Mouse (Mus musculus): ENCODE measurements around the gene Mafk.

Gene Mafk

DNA sequence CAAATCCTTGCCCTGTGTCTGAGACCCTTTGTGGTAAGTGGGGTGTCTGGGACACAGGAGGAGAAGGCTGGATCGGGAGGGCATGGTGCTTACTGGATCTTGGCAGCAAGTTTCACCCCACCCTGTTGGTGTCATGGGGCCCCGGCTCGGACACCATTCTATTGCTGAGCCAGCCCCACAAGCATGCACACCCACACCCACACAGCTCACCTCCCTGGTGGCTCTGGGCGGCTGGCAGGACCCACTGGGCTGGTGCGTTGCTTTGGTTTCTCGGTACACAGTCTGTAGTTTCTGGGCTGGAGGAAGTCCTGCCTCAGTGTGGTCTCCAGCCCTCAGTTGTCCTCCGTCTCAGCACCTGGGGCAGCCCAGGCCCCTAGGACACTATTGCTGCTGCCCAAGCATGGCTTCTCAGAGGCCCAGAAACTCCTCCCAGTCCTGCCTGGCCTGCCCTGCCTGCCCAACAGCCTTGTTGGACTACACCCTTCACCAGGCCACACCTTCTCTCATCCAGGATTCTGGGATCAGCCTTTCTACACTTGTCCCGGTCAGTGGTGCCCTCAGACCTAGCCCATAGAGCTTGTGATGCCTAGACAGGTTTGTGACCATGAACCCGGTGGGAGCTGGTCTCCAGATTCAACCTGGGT, 28.3 kb downstream of the Mafk start, which contains the start of gene Tmem184a:
Gene Tmem184a, minus strand, starts transcription at position 380 of the 644 bp plus-strand sequence.
- DNase-seq = no peak

DNA sequence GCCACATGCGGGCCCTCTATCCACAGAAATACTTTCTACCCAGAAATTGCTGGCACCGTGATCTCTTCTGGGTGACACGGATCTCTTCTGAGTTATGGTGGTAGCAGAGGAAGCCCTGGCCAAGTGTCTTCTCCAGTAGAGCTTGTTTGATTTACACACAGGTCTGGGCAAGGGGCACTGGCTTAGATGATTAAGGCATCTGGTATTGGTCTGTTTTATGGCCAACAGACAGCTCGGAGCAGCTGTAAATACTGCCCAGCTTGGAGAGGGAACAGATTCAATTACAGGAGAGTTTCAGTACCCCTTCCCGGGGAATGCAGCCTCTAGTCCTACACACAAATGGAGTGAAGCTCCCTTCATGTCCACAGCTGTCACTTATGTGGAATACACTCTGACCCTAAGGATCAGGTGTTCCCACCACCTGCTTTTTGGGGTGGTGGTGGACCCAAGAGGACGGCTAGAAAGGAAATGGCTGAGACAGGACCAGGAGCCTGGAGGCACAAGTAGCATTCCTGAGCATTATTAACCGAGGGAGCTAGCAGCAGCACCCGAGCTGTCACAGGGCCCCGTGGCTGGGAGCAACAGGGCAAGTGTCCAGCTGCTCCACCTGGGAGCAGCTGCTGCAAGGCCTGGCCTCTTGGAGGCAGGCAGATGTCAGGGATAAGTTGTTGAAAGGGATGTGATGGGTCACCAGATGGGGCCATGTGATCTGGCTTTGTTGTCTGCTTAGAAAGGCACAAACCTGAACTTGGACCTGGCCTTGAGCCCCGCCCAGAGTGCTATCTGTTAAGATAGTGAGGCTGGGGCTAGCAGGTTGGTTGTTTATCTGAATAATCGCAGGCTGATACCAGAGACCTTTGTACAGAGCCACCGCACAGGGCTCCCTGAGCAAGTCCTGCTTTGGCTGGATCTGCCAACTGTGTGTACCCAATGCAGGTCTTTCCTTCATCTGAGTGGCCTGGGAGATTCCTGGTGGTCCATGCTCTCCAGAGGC, 30.4 kb downstream of the Mafk start:
- no peak for DNase-seq

DNA sequence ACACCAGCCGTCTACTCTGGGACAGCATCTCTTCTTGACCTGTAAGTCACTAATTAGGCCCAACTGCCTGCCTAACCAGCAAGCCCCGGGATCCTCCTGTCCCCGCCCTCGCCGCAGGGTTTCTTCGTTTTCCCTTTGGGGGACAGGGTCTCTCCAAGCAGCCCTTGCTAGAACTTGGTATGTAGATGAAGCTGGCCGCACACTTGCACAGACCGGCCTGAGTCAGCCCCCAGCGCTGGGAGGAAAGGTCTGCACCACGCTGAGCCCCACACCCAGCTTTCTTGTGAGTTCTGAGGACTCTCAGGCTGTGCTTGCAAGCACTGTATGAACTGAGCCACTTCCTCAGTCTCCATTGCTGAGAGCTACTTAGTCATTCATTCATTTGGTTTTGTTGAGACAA, 33.2 kb downstream of the Mafk start:
- DNase-seq = no peak

DNA sequence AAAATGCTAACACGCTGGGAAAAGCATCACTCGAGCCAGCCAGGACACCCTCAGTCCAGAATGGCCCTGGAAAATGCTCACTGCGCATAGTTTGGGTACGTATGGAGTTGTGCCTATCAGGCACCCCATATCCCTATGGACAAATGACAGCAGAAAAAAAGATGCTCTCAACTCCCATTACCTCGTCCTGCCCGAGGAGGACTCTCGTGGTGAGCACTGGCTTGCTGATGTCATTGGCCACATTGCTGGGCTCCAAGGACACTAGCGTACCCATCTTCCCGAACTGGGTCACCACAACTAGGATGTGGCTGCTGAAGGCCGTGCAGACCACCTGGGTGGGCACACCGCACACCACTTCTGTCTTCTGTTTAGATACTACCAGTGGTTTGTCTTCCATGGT, 34.6 kb downstream of the Mafk start:
- no peak for DNase-seq

DNA sequence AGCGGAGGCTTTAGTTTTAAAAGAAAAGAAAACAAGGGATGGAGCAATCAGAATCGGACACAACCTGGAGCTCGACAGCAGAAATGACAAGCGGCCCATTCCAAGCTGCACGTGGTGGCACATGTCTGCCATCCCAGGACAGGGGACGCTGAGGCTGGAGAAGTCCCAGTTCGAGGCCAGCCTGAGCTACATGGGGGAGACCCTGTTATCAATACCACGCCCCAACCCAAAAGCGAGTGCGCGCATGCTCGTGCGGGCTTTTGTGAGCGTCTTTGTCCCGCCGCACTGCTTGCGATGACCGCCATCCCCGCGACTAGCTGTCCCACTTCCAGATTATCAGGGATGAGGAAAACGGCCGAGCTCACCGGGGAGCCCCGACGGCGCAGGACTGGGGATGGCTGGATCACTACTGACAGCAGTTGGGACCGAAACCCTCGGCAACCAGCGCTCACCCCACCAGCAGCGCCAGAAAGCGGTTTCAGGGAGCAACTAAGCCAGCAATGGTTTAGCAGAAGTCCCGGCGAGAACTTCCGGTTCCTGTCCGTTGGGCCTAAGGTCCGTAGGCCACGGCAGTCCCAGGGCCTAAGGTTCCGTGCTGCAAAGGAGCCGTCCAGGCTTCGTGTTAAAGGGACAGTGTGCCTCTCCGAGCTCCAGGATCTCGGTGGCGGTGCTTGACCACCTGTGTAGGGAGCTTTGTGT, 35.2 kb downstream of the Mafk start, which contains the start of the genes Gm26938 and Psmg3:
Gene Gm26938, minus strand, starts transcription at position 51 of the 699 bp plus-strand sequence.
Gene Psmg3, minus strand, starts transcription at position 529 of the 699 bp plus-strand sequence.
- DNase-seq = peak; percentile 86

DNA sequence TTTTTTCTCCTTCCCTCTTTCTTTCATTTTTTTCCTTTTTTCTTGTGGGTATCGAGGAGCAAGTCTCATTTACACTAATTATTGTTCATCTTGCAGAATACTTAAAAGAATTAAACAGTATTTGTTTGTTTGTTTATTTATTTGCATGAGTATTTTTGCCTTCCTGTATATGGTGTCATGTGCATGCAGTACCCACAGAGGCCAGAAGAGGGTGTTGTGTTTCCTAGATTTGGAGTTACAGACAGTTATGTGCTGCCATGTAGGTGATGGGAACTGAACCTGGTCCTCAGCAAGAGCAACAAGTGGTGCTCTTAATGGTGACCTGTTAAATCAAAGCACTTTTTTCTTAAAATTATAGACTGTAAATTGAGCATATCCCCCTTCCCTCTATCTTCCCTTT, 36.3 kb downstream of the Mafk start:
- DNase-seq = no peak

DNA sequence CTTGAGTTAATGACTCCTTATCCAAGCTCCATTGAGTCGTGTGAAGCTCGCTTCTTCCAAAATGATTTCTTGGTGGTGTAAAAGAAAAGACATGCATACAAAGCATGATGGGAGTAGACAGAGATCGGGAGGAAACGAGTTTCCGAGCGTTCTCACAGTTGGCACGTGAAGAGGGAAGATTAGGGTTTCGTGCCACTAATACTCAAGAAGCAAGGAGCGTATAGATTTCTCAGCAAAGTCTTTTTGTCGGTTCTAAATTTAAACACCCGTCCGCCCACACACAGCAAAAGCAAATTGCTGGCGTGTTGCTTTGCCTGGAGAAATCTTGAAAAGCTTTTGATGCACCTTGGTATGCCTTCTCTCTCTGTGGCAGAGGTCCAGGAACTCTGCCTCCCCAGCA, 38.1 kb downstream of the Mafk start:
- DNase-seq = no peak

DNA sequence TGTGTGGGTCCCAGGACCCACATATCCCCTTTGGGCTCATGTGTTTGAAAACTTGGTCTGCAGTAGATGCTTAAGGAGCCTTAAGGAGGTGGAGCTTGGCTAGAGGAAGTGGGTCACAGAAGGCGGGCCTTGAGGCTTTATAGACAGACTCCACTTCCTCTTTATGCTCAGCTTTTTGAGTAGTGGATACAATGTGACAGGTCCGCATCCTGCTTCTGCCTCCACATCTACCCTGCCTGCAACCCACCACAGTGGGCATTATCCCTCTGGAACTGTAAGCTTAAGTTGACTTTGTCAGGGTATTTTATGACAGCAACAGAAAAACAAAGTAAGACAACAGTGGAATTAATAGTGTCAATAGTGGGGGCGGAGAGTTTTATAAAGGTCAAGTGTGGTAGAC, 39.4 kb downstream of the Mafk start:
- DNase-seq = no peak

DNA sequence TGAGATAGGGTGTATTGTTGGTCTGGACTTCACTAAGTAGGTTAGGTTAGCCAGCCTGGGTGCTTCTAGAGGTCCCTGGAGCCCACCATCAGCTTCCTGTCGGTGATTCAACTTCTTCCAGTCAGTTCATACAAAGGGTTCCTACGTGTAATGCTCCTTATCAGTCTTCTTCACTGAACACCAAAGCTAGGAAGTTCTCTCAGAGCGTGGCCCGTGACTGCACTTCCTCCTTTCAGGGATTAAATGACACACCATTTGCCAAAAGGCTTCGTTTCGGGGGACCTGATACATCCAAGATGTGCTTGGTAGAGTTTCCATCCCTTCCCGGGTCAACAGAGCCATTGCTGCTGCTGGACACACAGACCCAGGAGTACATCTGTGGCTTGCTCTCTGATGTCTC, 40.8 kb downstream of the Mafk start:
- DNase-seq = no peak

DNA sequence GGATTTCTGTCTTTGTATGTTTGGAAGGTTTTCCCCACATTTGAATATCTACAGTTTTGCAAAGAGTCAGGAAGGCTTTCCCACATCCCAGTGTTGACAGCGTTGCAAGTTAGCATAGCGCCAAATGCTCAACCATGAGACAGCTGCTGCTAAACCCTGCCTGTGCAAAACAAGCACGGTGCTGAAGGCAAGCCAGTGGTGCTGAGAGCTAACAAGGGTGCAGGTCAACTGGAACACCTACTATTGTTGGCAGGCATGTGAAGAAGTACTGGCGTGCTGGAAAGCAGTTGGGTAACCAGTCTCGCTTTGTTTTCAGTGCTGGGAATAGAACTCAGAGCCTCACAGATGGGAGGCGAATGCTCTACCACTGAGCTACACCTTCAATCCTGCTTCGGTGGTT, 44.4 kb downstream of the Mafk start:
- no peak for DNase-seq

DNA sequence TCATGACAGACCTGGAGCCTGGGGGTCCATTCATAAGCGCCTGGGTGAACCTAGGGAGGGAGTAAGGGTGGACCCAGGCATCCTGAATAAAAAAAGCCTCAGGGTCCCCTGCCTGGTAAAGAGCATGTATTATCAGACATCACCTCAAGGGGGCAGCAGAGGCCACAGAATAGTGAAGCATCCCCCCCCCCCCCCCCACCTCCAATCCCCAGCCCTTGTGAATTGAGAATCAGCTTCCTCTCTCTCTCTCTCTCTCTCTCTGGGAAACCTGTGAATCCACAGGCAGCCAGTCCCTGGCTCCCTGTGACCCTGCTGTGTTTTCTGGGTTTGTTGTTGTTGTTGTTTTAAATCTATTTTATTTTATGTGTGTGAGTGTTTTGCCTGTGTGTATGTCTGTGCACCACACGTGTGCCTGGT, 47.2 kb downstream of the Mafk start:
- peak; percentile 29 for DNase-seq

DNA sequence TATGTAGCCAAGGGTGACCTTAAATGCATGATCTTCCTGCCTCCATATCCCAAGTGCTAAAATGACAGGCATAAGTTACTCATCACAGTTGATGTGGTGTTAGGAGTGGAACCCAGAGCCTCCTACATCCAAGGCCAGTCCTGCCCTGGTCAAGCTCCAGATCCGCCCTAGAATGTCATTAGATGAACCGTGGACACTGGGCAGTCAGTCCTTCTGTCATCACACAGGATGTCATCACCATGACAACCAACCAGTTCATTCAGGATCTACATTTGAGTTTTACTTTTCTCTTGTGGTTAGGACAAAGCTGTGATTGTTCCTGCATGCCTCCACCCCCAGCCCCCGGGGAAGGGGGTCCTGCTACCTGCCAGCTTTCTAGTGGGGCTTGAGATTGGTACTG, 47.8 kb downstream of the Mafk start:
- DNase-seq = no peak

DNA sequence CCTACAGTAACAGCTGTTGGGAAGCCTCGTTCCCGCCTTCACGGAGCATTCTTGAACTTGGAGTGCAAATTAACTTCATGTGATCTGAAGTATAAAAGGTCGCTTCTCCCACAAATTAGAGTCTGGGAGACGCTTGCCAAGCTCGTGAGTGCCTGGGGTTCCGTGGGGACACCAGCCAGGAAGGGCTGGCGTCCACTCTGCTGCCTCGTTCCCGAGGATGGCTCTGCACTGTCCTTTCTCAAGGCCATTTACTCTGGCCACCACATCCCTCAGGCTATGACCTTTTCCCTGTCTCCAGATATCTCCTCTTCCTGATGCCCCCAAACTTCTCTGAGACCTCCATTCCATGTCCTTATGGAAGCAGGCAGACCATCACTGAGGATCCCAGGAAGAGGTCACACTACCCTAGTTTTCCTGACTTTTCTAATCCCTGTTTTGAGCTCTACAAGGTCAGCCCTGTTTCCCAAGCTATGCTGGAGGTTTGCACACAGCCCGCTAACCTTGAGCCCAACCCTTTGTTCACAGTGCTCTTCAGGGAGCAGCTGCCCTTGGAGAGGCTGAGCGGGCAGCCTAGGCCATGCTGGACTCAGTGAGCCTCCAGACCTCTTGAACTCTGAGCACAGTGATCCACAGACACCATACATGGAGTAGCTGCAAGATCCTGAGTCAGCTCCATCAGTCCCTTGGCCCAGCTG, 58.5 kb downstream of the Mafk start:
- DNase-seq = no peak
